8 mouse cellular contexts compared by ENCODE assay signal in the genomic region with DNA sequence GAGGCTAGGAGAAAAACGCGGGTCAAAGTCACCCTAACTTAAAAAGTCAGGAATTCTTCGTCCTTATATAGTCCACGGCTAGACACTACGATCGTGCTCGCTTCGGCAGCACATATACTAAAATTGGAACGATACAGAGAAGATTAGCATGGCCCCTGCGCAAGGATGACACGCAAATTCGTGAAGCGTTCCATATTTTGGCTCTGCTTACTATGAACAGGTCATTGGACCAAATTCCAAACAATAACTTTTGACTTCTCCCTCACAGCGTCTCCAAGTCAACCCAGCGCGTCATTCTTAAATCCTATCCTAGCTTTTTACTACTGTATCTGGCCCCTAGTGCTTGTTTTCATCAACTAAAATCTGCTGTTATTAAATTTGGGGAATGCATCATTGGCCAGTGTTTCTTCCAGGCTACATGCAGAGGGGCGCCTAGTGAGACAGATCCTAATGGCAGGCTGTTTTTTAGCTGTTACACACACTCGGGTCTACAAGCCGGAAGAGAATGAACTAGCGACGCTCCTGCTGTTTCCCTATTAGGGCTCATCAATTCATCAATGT.
DNase-seq lines count a peak whose midpoint lies in the region; ATAC-seq and TF ChIP-seq lines count a peak whose summit lies in the region.

No protein-coding gene starts in this region.

- H3K4me3 ChIP-seq in forebrain, embryonic 15.5 days, result peak overlapping the region; percentile 99
- peak overlapping the region; percentile 88 for H3K4me3 ChIP-seq in hindbrain, embryonic 12.5 days
- peak overlapping the region; percentile 78 for H3K4me3 ChIP-seq in small intestine, adult 2 months (ENCODE audit: low read depth, low read length)

- H3K9me3 ChIP-seq in forebrain, embryonic 15.5 days, result no peaks in the 10 kb centered on the region
- H3K9me3 ChIP-seq in hindbrain, embryonic 12.5 days (replicated peaks), result no peaks in the 10 kb centered on the region

- peak; percentile 71 for DNase-seq in ovary, adult 18-20 months (ENCODE audit: low spot score)
- DNase-seq in ovary, postnatal 36 days (ENCODE audit: low spot score), result no peak
- DNase-seq in brain, embryonic 18.5 days (ENCODE audit: low read depth, low spot score), result peak; percentile 64
- peak; percentile 26 to 46 for DNase-seq in layer of hippocampus, postnatal 25 days (ENCODE audit: extremely low spot score in 1 of 2, low spot score in 1 of 2)
- peak; percentile 68 for DNase-seq in lung, postnatal 25 days (ENCODE audit: low spot score)

- H3K9ac ChIP-seq in forebrain, embryonic 15.5 days (replicated peaks), result peak overlapping the region; percentile 92
- peak overlapping the region; percentile 77 for H3K9ac ChIP-seq in hindbrain, embryonic 12.5 days

- H3K27me3 ChIP-seq in forebrain, embryonic 15.5 days, result no peaks in the 10 kb centered on the region
- H3K27me3 ChIP-seq in hindbrain, embryonic 12.5 days, result no peaks in the 10 kb centered on the region
- no peaks in the 10 kb centered on the region for H3K27me3 ChIP-seq in small intestine, adult 2 months (ENCODE audit: control insufficient read depth, insufficient read depth, low read length)

- TF ChIP-seq POLR2A in small intestine, adult 2 months (IDR thresholded peaks at IDR 0.05; ENCODE audit: low read depth, low read length), result no peak

- peaks cover 12% of the 10 kb centered on the region for H3K4me1 ChIP-seq in forebrain, embryonic 15.5 days
- peaks cover 4% of the 10 kb centered on the region for H3K4me1 ChIP-seq in hindbrain, embryonic 12.5 days
- H3K4me1 ChIP-seq in small intestine, adult 2 months (ENCODE audit: control insufficient read depth, insufficient read depth, insufficient read length, low read length), result peaks cover 8% of the 10 kb centered on the region; the same call in 1 of the 2 replicates

- peak; percentile 87 for ATAC-seq in forebrain, embryonic 15.5 days (replicated peaks)
- peak; percentile 86 for ATAC-seq in hindbrain, embryonic 12.5 days (ENCODE audit: low FRiP score)

- H3K36me3 ChIP-seq in forebrain, embryonic 15.5 days, result no peaks in the 10 kb centered on the region
- no peaks in the 10 kb centered on the region for H3K36me3 ChIP-seq in hindbrain, embryonic 12.5 days
- H3K36me3 ChIP-seq in small intestine, adult 2 months (ENCODE audit: control insufficient read depth, insufficient read depth, low read length), result no peaks in the 10 kb centered on the region

- peak overlapping the region; percentile 85 for H3K4me2 ChIP-seq in forebrain, embryonic 15.5 days (replicated peaks)
- H3K4me2 ChIP-seq in hindbrain, embryonic 12.5 days (replicated peaks), result peak overlapping the region; percentile 80

- TF ChIP-seq CTCF in small intestine, adult 2 months (IDR thresholded peaks at IDR 0.05; ENCODE audit: extremely low read depth, insufficient read length, insufficient replicate concordance, low read depth, low read length), result no peak

- H3K27ac ChIP-seq in forebrain, embryonic 15.5 days (replicated peaks), result peak overlapping the region; percentile 97
- H3K27ac ChIP-seq in hindbrain, embryonic 12.5 days, result peak overlapping the region; percentile 89
- H3K27ac ChIP-seq in small intestine, adult 2 months (ENCODE audit: insufficient read depth, low read depth, low read length), result peak overlapping the region; percentile 100

- under 1% methylated on average over 21 of the region's 21 CpGs for WGBS in forebrain, embryonic 15.5 days
- under 1% methylated on average over 21 of the region's 21 CpGs for WGBS in hindbrain, embryonic 12.5 days
- WGBS in small intestine, adult 2 months, result under 1% methylated on average over 21 of the region's 21 CpGs
